ENCODE assay signal across 8 mouse cellular contexts in genomic region chr13:29016145-29016651, GRCm38 (mm10).
DNase-seq lines count a peak whose midpoint lies in the region; ATAC-seq lines count a peak whose summit lies in the region.

No protein-coding gene starts in this region.

- intact Hi-C loops in left cerebral cortex, postnatal 14 days (cut with DNase I): loop anchor here (5.0 to 10.0 kb wide), 2 partner anchors 59 to 601 kb away; no protein-coding TSS in a partner anchor

- H3K27me3 ChIP-seq in limb, embryonic 13.5 days: no peaks in the 10 kb centered on the region
- H3K27me3 ChIP-seq in limb, embryonic 10.5 days (ENCODE audit: low read depth, poor library complexity, severe bottlenecking): no peaks in the 10 kb centered on the region
- no peaks in the 10 kb centered on the region for H3K27me3 ChIP-seq in intestine, embryonic 15.5 days (replicated peaks)

- 0 out of 2 replicates have a peak, but pooled peaks cover 5% of the 10 kb centered on the region for H3K4me1 ChIP-seq in limb, embryonic 13.5 days
- peaks cover 5% of the 10 kb centered on the region; the same call in 1 of the 2 replicates for H3K4me1 ChIP-seq in limb, embryonic 10.5 days
- H3K4me1 ChIP-seq in intestine, embryonic 15.5 days (replicated peaks): no peaks in the 10 kb centered on the region

- WGBS in limb, embryonic 13.5 days: 80% methylated on average over 25 of the region's 25 CpGs
- WGBS in limb, embryonic 10.5 days: 88% methylated on average over 25 of the region's 25 CpGs
- 74% methylated on average over 25 of the region's 25 CpGs for whole genome bisulfite sequencing in intestine, embryonic 15.5 days

- H3K4me2 ChIP-seq in limb, embryonic 13.5 days (replicated peaks): peak overlapping the region; percentile 28
- no peak overlapping the region for H3K4me2 ChIP-seq in intestine, embryonic 15.5 days (replicated peaks)

- DNase-seq in limb, embryonic 10.5 days (ENCODE audit: low spot score): no peak
- DNase-seq in frontal cortex, postnatal 25 days (ENCODE audit: low spot score in 2 of 2): peak; percentile 39 to 40
- peak; percentile 68 to 84 for DNase-seq in left cerebral cortex, postnatal 14 days (ENCODE audit: low spot score in 2 of 2)
- peak; percentile 57 for DNase-seq in right cerebral cortex, postnatal 25 days
- DNase-seq in B cell, adult 2 months: no peak

- no peak for ATAC-seq in limb, embryonic 13.5 days (ENCODE audit: low FRiP score, low read depth)
- ATAC-seq in monocyte, adult 5-6 weeks (replicated peaks; ENCODE audit: insufficient number of reproducible peaks, low FRiP score, low TSS enrichment, poor library complexity, severe bottlenecking): no peak
- ATAC-seq in intestine, embryonic 15.5 days: no peak

- no peaks in the 10 kb centered on the region for H3K9me3 ChIP-seq in limb, embryonic 13.5 days
- H3K9me3 ChIP-seq in limb, embryonic 10.5 days (replicated peaks): no peaks in the 10 kb centered on the region
- no peaks in the 10 kb centered on the region for H3K9me3 ChIP-seq in intestine, embryonic 15.5 days

- H3K9ac ChIP-seq in limb, embryonic 13.5 days: no peak overlapping the region
- no peak overlapping the region for H3K9ac ChIP-seq in intestine, embryonic 15.5 days

- 0 out of 2 replicates have a peak overlapping the region, but pooled peaks have one; percentile 7 for H3K4me3 ChIP-seq in limb, embryonic 13.5 days
- H3K4me3 ChIP-seq in limb, embryonic 10.5 days: no peak overlapping the region
- H3K4me3 ChIP-seq in intestine, embryonic 15.5 days (replicated peaks): no peak overlapping the region

- no peak overlapping the region for H3K27ac ChIP-seq in limb, embryonic 13.5 days
- H3K27ac ChIP-seq in limb, embryonic 10.5 days: no peak overlapping the region
- no peak overlapping the region for H3K27ac ChIP-seq in intestine, embryonic 15.5 days

- H3K36me3 ChIP-seq in limb, embryonic 13.5 days: no peaks in the 10 kb centered on the region
- H3K36me3 ChIP-seq in limb, embryonic 10.5 days: no peaks in the 10 kb centered on the region
- no peaks in the 10 kb centered on the region for H3K36me3 ChIP-seq in intestine, embryonic 15.5 days

Comparison
In these comparisons a context has a peak if more than half of its experiments do, and no peak if none do; other contexts are left out.
1. DNase-seq: peak in frontal cortex, postnatal 25 days (2 of 2), left cerebral cortex, postnatal 14 days (2 of 2) and right cerebral cortex, postnatal 25 days (single experiment); none in limb, embryonic 10.5 days (single experiment) and B cell, adult 2 months (0 of 2).